Mouse (Mus musculus): Measurements from ENCODE around the gene Med18. TPM values are rescaled to one million over a fixed set of nuclear protein-coding genes. Genes with fewer than 3 reads are reported as not detected.

Med18 gene
- total and polyA plus RNA-seq, 3 experiments, result 2.2 to 4.5 (median 3.5) TPM

DNA sequence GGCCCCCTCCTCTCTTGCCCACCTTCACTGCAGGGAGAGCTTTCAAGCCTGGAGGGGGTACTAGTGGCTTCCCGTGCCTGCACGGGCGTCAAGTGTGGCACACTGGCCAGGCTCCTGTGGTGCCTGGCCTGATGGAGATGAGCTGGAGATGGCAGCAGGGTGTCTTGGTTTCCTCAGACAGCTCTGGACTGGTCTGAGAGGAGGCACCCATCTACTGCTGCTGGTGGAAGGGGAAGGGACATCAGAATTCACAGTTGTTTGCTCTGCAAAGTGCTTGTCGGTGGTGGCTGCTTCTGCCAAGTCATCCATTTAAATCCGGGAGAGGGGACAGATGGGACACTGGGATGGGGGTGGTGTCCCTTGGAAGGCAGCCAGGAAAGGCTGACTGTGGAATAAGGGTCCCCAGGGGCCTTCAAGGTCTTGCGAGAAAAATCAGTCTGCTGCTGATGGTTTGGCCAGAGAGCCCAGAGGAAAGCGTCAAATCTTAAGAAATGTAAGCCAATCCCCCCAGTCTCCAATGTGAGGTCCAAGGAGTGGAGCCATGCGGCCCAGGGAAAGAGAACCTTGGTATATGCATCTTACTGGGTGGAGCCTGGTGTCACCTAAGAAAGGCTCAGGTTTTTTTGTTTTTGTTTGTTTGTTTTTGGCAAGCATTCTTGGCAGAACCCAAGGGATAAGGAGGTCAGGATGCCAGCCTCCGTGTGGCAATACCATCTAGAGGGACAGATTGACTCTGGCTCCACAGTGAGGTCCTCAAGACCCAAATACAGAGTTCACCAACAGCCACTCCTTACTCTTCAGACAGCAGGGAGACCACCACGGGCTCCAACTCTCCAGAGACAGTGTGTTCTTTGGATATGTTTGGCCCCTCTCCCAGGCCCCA is 28.7 kb upstream of the Med18 start:
- Histone ChIP-seq H3K27ac (peak overlapping the region; percentile 12; the same call in 1 of the 2 replicates), H3K4me1 (ENCODE audit: control insufficient read depth, insufficient read depth, low read length) (no peaks in the 10 kb centered on the region; the same call in none of the 2 replicates), H3K79me2 (replicated peaks; ENCODE audit: control insufficient read depth, insufficient read depth, low read length) (no peaks in the 10 kb centered on the region), H3K4me3 (no peak overlapping the region), H3K36me3 (ENCODE audit: control insufficient read depth, insufficient read depth, low read length) (no peaks in the 10 kb centered on the region), H3K9ac (ENCODE audit: low read depth, low read length) (no peak overlapping the region), H3K27me3 (ENCODE audit: control insufficient read depth, insufficient read depth, low read length) (no peaks in the 10 kb centered on the region)
- peak; percentile 53 to 56 for DNase-seq
- WGBS, result 36% methylated on average over 10 of the region's 10 CpGs
- no peak for TF ChIP-seq CTCF (IDR thresholded peaks at IDR 0.05)
- no peak for TF ChIP-seq POLR2A (IDR thresholded peaks at IDR 0.05; ENCODE audit: insufficient read depth, low read depth, low read length)
- no peak for TF ChIP-seq EP300 (IDR thresholded peaks at IDR 0.05; ENCODE audit: insufficient read depth, low read depth, low read length)
- intact Hi-C loops (cut with DNase I), result no loop called here

DNA sequence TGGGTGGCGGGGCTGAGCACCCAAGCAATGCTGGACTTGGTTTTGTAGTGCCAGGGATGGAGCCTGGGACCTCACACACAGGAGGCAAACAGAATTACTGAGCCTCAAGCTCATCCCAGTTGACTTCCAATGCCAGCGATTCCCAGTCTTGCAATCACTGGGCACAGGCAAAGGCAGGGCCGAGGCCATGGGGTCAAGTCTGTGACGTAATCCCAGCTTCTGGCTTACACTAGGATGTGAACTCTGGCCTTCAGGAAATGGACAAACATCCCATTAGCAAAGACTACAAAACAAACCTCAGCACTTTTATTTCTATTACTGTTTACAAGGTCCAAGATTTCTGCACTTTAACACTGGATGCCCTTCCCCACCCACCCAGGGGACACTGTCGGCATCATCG is 28.0 kb upstream of the Med18 start:
- intact Hi-C loops (cut with DNase I), result no loop called here
- DNase-seq, result peak in 1 of 2 experiments; percentile 41
- TF ChIP-seq EP300 (IDR thresholded peaks at IDR 0.05; ENCODE audit: insufficient read depth, low read depth, low read length) (no peak), POLR2A (IDR thresholded peaks at IDR 0.05; ENCODE audit: insufficient read depth, low read depth, low read length) (no peak), CTCF (IDR thresholded peaks at IDR 0.05) (no peak)
- no peak overlapping the region for H3K4me3 ChIP-seq
- peak overlapping the region; percentile 12; the same call in 1 of the 2 replicates for H3K27ac ChIP-seq
- no peaks in the 10 kb centered on the region; the same call in none of the 2 replicates for H3K4me1 ChIP-seq (ENCODE audit: control insufficient read depth, insufficient read depth, low read length)
- WGBS, result 55% methylated on average over 6 of the region's 6 CpGs
- no peaks in the 10 kb centered on the region for H3K79me2 ChIP-seq (replicated peaks; ENCODE audit: control insufficient read depth, insufficient read depth, low read length)
- no peak overlapping the region for H3K9ac ChIP-seq (ENCODE audit: low read depth, low read length)
- H3K36me3 ChIP-seq (ENCODE audit: control insufficient read depth, insufficient read depth, low read length), result no peaks in the 10 kb centered on the region
- no peaks in the 10 kb centered on the region for H3K27me3 ChIP-seq (ENCODE audit: control insufficient read depth, insufficient read depth, low read length)

DNA sequence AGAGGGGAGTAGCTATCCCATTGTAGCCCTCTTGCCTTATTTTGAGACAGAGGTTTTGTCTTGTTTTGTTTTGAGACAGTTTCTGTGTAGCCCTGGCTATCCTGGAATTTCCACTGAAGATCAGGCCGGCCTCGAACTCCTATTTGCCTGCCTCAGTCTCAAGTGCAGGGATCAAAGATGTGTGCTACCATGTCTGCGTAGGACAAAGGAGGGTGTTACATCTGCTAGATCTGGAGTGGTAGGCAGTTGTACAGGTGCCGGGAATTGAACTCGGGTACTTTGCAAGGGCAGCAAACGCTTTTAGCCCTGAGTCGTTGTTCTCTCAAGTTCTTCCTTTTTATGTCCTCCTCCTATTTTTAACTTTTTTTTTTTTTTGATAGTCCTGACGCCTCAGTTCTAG is 27.3 kb upstream of the Med18 start:
- no peaks in the 10 kb centered on the region for H3K79me2 ChIP-seq (replicated peaks; ENCODE audit: control insufficient read depth, insufficient read depth, low read length)
- TF ChIP-seq CTCF (IDR thresholded peaks at IDR 0.05) (no peak), POLR2A (IDR thresholded peaks at IDR 0.05; ENCODE audit: insufficient read depth, low read depth, low read length) (no peak), EP300 (IDR thresholded peaks at IDR 0.05; ENCODE audit: insufficient read depth, low read depth, low read length) (no peak)
- no peaks in the 10 kb centered on the region for H3K36me3 ChIP-seq (ENCODE audit: control insufficient read depth, insufficient read depth, low read length)
- no peaks in the 10 kb centered on the region; the same call in none of the 2 replicates for H3K4me1 ChIP-seq (ENCODE audit: control insufficient read depth, insufficient read depth, low read length)
- H3K4me3 ChIP-seq, result no peak overlapping the region
- H3K9ac ChIP-seq (ENCODE audit: low read depth, low read length), result no peak overlapping the region
- no peak overlapping the region for H3K27ac ChIP-seq
- H3K27me3 ChIP-seq (ENCODE audit: control insufficient read depth, insufficient read depth, low read length), result no peaks in the 10 kb centered on the region
- intact Hi-C loops (cut with DNase I), result no loop called here
- no peak for DNase-seq
- WGBS, result 88% methylated on average over 8 of the region's 8 CpGs

DNA sequence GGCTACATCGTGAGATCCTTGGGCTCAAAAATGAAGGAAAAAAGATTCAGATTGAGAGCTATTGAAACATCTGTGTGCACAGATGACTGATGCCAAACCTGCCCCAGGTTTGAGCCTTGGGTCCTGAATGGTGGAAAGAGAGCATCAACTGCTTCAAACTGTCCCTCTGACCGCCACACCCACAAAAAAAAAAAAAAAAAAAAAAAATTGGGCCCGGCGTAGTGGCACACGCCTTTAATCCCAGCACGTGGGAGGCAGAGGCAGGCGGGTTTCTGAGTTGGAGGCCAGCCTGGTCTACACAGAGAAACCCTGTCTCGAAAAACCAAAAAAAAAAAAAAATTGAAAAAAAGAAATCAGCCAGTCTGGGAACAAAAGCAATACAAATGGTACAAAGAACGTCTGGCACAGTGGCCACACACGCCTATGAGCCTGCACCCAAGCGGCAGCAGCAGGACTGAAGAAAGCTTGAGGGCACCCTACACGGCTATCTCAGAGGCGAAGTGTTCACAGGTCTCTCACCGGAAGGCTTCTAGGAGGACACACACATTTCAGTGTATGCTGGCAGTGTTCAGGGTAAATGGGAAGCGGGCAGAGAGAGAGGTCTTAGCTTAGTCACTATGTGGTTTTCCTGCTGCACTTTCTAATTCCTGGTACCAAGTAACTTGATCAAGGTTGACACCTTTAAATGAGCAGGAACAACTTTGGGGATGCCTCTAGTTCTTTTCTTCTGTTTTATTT is 26.7 kb upstream of the Med18 start:
- WGBS, result 91% methylated on average over 15 of the region's 15 CpGs
- no peaks in the 10 kb centered on the region for H3K36me3 ChIP-seq (ENCODE audit: control insufficient read depth, insufficient read depth, low read length)
- no peak for DNase-seq
- H3K9ac ChIP-seq (ENCODE audit: low read depth, low read length), result no peak overlapping the region
- H3K27ac ChIP-seq, result no peak overlapping the region
- TF ChIP-seq EP300 (IDR thresholded peaks at IDR 0.05; ENCODE audit: insufficient read depth, low read depth, low read length), result no peak
- no peak for TF ChIP-seq CTCF (IDR thresholded peaks at IDR 0.05)
- TF ChIP-seq POLR2A (IDR thresholded peaks at IDR 0.05; ENCODE audit: insufficient read depth, low read depth, low read length), result no peak
- intact Hi-C loops (cut with DNase I), result no loop called here
- H3K79me2 ChIP-seq (replicated peaks; ENCODE audit: control insufficient read depth, insufficient read depth, low read length), result no peaks in the 10 kb centered on the region
- no peaks in the 10 kb centered on the region; the same call in none of the 2 replicates for H3K4me1 ChIP-seq (ENCODE audit: control insufficient read depth, insufficient read depth, low read length)
- H3K4me3 ChIP-seq, result no peak overlapping the region
- H3K27me3 ChIP-seq (ENCODE audit: control insufficient read depth, insufficient read depth, low read length), result no peaks in the 10 kb centered on the region

DNA sequence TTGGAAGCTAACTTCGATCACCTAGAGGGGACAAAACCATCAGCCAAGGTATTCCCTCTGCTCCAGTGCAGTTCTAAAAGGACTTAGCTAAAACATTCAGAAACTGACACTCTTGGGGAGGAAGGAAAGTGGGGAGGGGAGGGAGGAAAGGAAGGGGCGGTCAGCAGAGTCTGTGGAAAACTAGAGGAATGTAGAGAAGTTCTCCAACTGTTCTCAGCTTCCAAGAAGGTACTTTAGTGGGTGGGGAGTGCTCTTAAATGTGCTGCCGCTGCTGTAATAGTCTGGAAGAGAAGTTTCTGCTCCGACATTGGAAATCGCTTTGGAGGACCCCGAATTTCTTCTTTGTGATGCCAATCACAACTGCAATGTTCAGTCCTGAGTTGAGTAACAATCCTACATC is 25.3 kb upstream of the Med18 start:
- intact Hi-C loops (cut with DNase I), result no loop called here
- Histone ChIP-seq H3K27me3 (ENCODE audit: control insufficient read depth, insufficient read depth, low read length) (no peaks in the 10 kb centered on the region), H3K4me3 (no peak overlapping the region), H3K36me3 (ENCODE audit: control insufficient read depth, insufficient read depth, low read length) (no peaks in the 10 kb centered on the region), H3K4me1 (ENCODE audit: control insufficient read depth, insufficient read depth, low read length) (no peaks in the 10 kb centered on the region; the same call in none of the 2 replicates), H3K27ac (no peak overlapping the region), H3K9ac (ENCODE audit: low read depth, low read length) (no peak overlapping the region), H3K79me2 (replicated peaks; ENCODE audit: control insufficient read depth, insufficient read depth, low read length) (no peaks in the 10 kb centered on the region)
- WGBS, result 53% methylated on average over 6 of the region's 6 CpGs
- no peak for DNase-seq
- TF ChIP-seq CTCF (IDR thresholded peaks at IDR 0.05) (no peak), EP300 (IDR thresholded peaks at IDR 0.05; ENCODE audit: insufficient read depth, low read depth, low read length) (no peak), POLR2A (IDR thresholded peaks at IDR 0.05; ENCODE audit: insufficient read depth, low read depth, low read length) (no peak)
